Mouse (Mus musculus) layer of hippocampus, adult 11-12 months (tissue): ENCODE data around the gene Myom3.

Source experiments
- DNase-seq: peaks from one replicate; pipeline ENCODE4 v3.0.0; 2022; ENCODE audit warnings: low spot score

Gene Myom3

GRCm38 (mm10) chr4:135856223-135857091 lies 96.9 kb downstream of the Myom3 start:
- DNase-seq, result peak; percentile 60

GRCm38 (mm10) chr4:135857597-135858186 lies 98.2 kb downstream of the Myom3 start:
- DNase-seq, result no peak
